Mouse (Mus musculus): ENCODE data around the gene Pheta2. TPM values are rescaled to one million over a fixed set of nuclear protein-coding genes. Genes with fewer than 3 reads are reported as not detected.

The Pheta2 gene
- polyA plus RNA-seq, 1 experiment from 2014 or later: 11.2 TPM

- WGBS: 89% methylated on average over 27 of the region's 27 CpGs
- Histone ChIP-seq H3K4me2 (replicated peaks) (no peak overlapping the region), H3K4me1 (peaks cover 29% of the 10 kb centered on the region), H3K4me3 (no peak overlapping the region), H3K9me3 (no peaks in the 10 kb centered on the region), H3K9ac (no peak overlapping the region), H3K27me3 (no peaks in the 10 kb centered on the region), H3K36me3 (peaks cover 10% of the 10 kb centered on the region), H3K27ac (no peak overlapping the region)
- no peak for ATAC-seq (ENCODE audit: insufficient number of reproducible peaks, insufficient read depth, low FRiP score, low TSS enrichment)
These were observed 4.9 kb downstream of the Pheta2 start for GRCm38 (mm10) chr15:82343368-82344287.

GRCm38 (mm10) chr15:82344971-82345370 is 6.2 kb downstream of the Pheta2 start:
- ATAC-seq (ENCODE audit: insufficient number of reproducible peaks, insufficient read depth, low FRiP score, low TSS enrichment): no peak
- 91% methylated on average over 6 of the region's 6 CpGs for WGBS
- H3K4me1 ChIP-seq: peaks cover 29% of the 10 kb centered on the region
- no peak overlapping the region for H3K27ac ChIP-seq
- H3K36me3 ChIP-seq: peaks cover 24% of the 10 kb centered on the region
- H3K9me3 ChIP-seq: no peaks in the 10 kb centered on the region
- no peak overlapping the region for H3K9ac ChIP-seq
- no peak overlapping the region for H3K4me3 ChIP-seq
- no peaks in the 10 kb centered on the region for H3K27me3 ChIP-seq
- H3K4me2 ChIP-seq (replicated peaks): no peak overlapping the region

- Histone ChIP-seq H3K27ac (peak overlapping the region; percentile 76; the same call in 1 of the 2 replicates), H3K27me3 (no peaks in the 10 kb centered on the region), H3K4me2 (replicated peaks) (peak overlapping the region; percentile 89), H3K36me3 (peaks cover 33% of the 10 kb centered on the region), H3K9ac (peak overlapping the region; percentile 63), H3K4me3 (peak overlapping the region; percentile 60), H3K9me3 (no peaks in the 10 kb centered on the region), H3K4me1 (peaks cover 21% of the 10 kb centered on the region)
- WGBS: under 1% methylated on average over 51 of the region's 51 CpGs
- ATAC-seq (ENCODE audit: insufficient number of reproducible peaks, insufficient read depth, low FRiP score, low TSS enrichment): peak; percentile 95
These were observed 7.2 kb downstream of the Pheta2 start for GRCm38 (mm10) chr15:82345820-82346470.

GRCm38 (mm10) chr15:82346580-82347302 is 8.0 kb downstream of the Pheta2 start:
- no peak for ATAC-seq (ENCODE audit: insufficient number of reproducible peaks, insufficient read depth, low FRiP score, low TSS enrichment)

GRCm38 (mm10) chr15:82347303-82347676 is 8.5 kb downstream of the Pheta2 start:
- H3K4me3 ChIP-seq: peak overlapping the region; percentile 60; the same call in 1 of the 2 replicates
- H3K9me3 ChIP-seq: no peaks in the 10 kb centered on the region
- no peak overlapping the region for H3K27ac ChIP-seq
- peak overlapping the region; percentile 89 for H3K4me2 ChIP-seq (replicated peaks)
- H3K36me3 ChIP-seq: peaks cover 36% of the 10 kb centered on the region
- peaks cover 13% of the 10 kb centered on the region for H3K4me1 ChIP-seq
- WGBS: 80% methylated on average over 4 of the region's 4 CpGs
- no peak for ATAC-seq (ENCODE audit: insufficient number of reproducible peaks, insufficient read depth, low FRiP score, low TSS enrichment)
- no peaks in the 10 kb centered on the region for H3K27me3 ChIP-seq
- peak overlapping the region; percentile 63 for H3K9ac ChIP-seq

More at GRCm38 (mm10) chr15:82346580-82347302, 8.0 kb downstream of the Pheta2 start:
- Histone ChIP-seq H3K27ac (peak overlapping the region; percentile 76; the same call in 1 of the 2 replicates), H3K36me3 (peaks cover 36% of the 10 kb centered on the region), H3K27me3 (no peaks in the 10 kb centered on the region), H3K4me3 (peak overlapping the region; percentile 60), H3K9ac (peak overlapping the region; percentile 63), H3K4me2 (replicated peaks) (peak overlapping the region; percentile 89), H3K9me3 (no peaks in the 10 kb centered on the region), H3K4me1 (peaks cover 16% of the 10 kb centered on the region)
- 62% methylated on average over 14 of the region's 14 CpGs for WGBS

- no peak for ATAC-seq (ENCODE audit: insufficient number of reproducible peaks, insufficient read depth, low FRiP score, low TSS enrichment)
- no peak overlapping the region for H3K4me3 ChIP-seq
- no peak overlapping the region for H3K27ac ChIP-seq
- H3K4me1 ChIP-seq: peaks cover 15% of the 10 kb centered on the region
- WGBS: 93% methylated on average over 12 of the region's 12 CpGs
- no peak overlapping the region for H3K4me2 ChIP-seq (replicated peaks)
- peaks cover 36% of the 10 kb centered on the region for H3K36me3 ChIP-seq
- H3K27me3 ChIP-seq: no peaks in the 10 kb centered on the region
- H3K9ac ChIP-seq: no peak overlapping the region
- no peaks in the 10 kb centered on the region for H3K9me3 ChIP-seq
These were observed 9.1 kb downstream of the Pheta2 start for GRCm38 (mm10) chr15:82347852-82348251.

- peaks cover 36% of the 10 kb centered on the region for H3K36me3 ChIP-seq
- H3K4me3 ChIP-seq: no peak overlapping the region
- H3K27me3 ChIP-seq: no peaks in the 10 kb centered on the region
- ATAC-seq (ENCODE audit: insufficient number of reproducible peaks, insufficient read depth, low FRiP score, low TSS enrichment): no peak
- peaks cover 20% of the 10 kb centered on the region for H3K4me1 ChIP-seq
- no peak overlapping the region for H3K9ac ChIP-seq
- no peak overlapping the region for H3K4me2 ChIP-seq (replicated peaks)
- 89% methylated on average over 8 of the region's 8 CpGs for WGBS
- no peak overlapping the region for H3K27ac ChIP-seq
- H3K9me3 ChIP-seq: no peaks in the 10 kb centered on the region
These were observed 9.7 kb downstream of the Pheta2 start for GRCm38 (mm10) chr15:82348258-82348998.

GRCm38 (mm10) chr15:82348999-82349341 is 10.2 kb downstream of the Pheta2 start:
- H3K27me3 ChIP-seq: no peaks in the 10 kb centered on the region
- H3K9ac ChIP-seq: no peak overlapping the region
- 93% methylated on average over 2 of the region's 2 CpGs for WGBS
- H3K36me3 ChIP-seq: peaks cover 36% of the 10 kb centered on the region
- no peaks in the 10 kb centered on the region for H3K9me3 ChIP-seq
- H3K4me3 ChIP-seq: no peak overlapping the region
- H3K4me1 ChIP-seq: peaks cover 20% of the 10 kb centered on the region
- H3K27ac ChIP-seq: no peak overlapping the region
- H3K4me2 ChIP-seq (replicated peaks): no peak overlapping the region
- ATAC-seq (ENCODE audit: insufficient number of reproducible peaks, insufficient read depth, low FRiP score, low TSS enrichment): no peak

- peaks cover 36% of the 10 kb centered on the region for H3K36me3 ChIP-seq
- no peaks in the 10 kb centered on the region for H3K27me3 ChIP-seq
- no peak for ATAC-seq (ENCODE audit: insufficient number of reproducible peaks, insufficient read depth, low FRiP score, low TSS enrichment)
- H3K9me3 ChIP-seq: no peaks in the 10 kb centered on the region
- H3K4me2 ChIP-seq (replicated peaks): no peak overlapping the region
- H3K27ac ChIP-seq: no peak overlapping the region
- no peak overlapping the region for H3K9ac ChIP-seq
- WGBS: 89% methylated on average over 4 of the region's 4 CpGs
- H3K4me3 ChIP-seq: no peak overlapping the region
- peaks cover 20% of the 10 kb centered on the region for H3K4me1 ChIP-seq
These were observed 11.6 kb downstream of the Pheta2 start for GRCm38 (mm10) chr15:82350349-82350748.

- no peak overlapping the region for H3K27ac ChIP-seq
- no peak for ATAC-seq (ENCODE audit: insufficient number of reproducible peaks, insufficient read depth, low FRiP score, low TSS enrichment)
- no peak overlapping the region for H3K4me3 ChIP-seq
- H3K4me1 ChIP-seq: peaks cover 19% of the 10 kb centered on the region
- no peaks in the 10 kb centered on the region for H3K9me3 ChIP-seq
- H3K36me3 ChIP-seq: peaks cover 36% of the 10 kb centered on the region
- no peak overlapping the region for H3K9ac ChIP-seq
- H3K27me3 ChIP-seq: no peaks in the 10 kb centered on the region
- H3K4me2 ChIP-seq (replicated peaks): no peak overlapping the region
- 92% methylated on average over 3 of the region's 3 CpGs for WGBS
These were observed 12.7 kb downstream of the Pheta2 start for GRCm38 (mm10) chr15:82351480-82351879.

All from embryonic facial prominence, embryonic 12.5 days (tissue).